Mouse (Mus musculus) CH12.LX (cell line): ENCODE measurements around the gene Ttf1. TPM values are rescaled to one million over a fixed set of nuclear protein-coding genes. Genes with fewer than 3 reads are reported as not detected.

Source experiments
- DNase-seq: peaks from one replicate; pipeline ENCODE4 v3.0.0-alpha.2; 2013; ENCODE audit errors: extremely low read depth
- H3K27ac ChIP-seq: 2 replicates; pipeline ENCODE4 v1.5.1; 2012; ENCODE audit warnings: low read depth, mild to moderate bottlenecking, control low read depth, moderate library complexity; ENCODE audit not compliant: insufficient read depth
- H3K27me3 ChIP-seq: replicated peaks from 2 replicates; pipeline ENCODE3; 2012; ENCODE audit warnings: inconsistent platforms
- H3K36me3 ChIP-seq, 2 experiments: replicated peaks in 1 of 2; 2 replicates each; pipeline versions ENCODE3 to v1.6.1; 2012; ENCODE audit warnings: inconsistent platforms in 1 of 2, low read length in 1 of 2, mild to moderate bottlenecking in 1 of 2, mixed read lengths in 1 of 2, moderate library complexity in 1 of 2; ENCODE audit not compliant: control insufficient read depth in 1 of 2, insufficient read depth in 1 of 2
- H3K4me1 ChIP-seq, 2 experiments: 2 replicates each; pipeline ENCODE4 v1.6.1; 2012; ENCODE audit warnings: inconsistent platforms in 1 of 2, moderate library complexity in 1 of 2; ENCODE audit not compliant: insufficient read depth in 2 of 2, control insufficient read depth in 1 of 2
- H3K4me2 ChIP-seq: 2 replicates; pipeline ENCODE4 v1.6.1; 2012; ENCODE audit warnings: low read depth, mild to moderate bottlenecking, control low read depth; ENCODE audit not compliant: poor library complexity, insufficient read depth, severe bottlenecking
- H3K4me3 ChIP-seq, 3 experiments: fragments of 150-350 bp in 1 of 3; sonication (generic) in 1 of 3; replicated peaks in 1 of 3; 2 replicates each; pipeline versions ENCODE3 to v1.5.1; 2011 to 2012; ENCODE audit warnings: low read depth in 2 of 3, low read length in 2 of 3, mild to moderate bottlenecking in 2 of 3, moderate library complexity in 2 of 3, control low read depth in 1 of 3, improper control_type of control experiment in 1 of 3, inconsistent platforms in 1 of 3, mixed read lengths in 1 of 3; ENCODE audit not compliant: poor library complexity in 1 of 3
- H3K79me2 ChIP-seq: replicated peaks from 2 replicates; pipeline ENCODE4 v1.6.1; 2012; ENCODE audit warnings: mild to moderate bottlenecking, moderate library complexity; ENCODE audit not compliant: control insufficient read depth, poor library complexity, insufficient read depth, severe bottlenecking; ENCODE audit errors: extremely low read depth
- H3K9ac ChIP-seq: 2 replicates; pipeline ENCODE4 v1.6.1; 2012; ENCODE audit warnings: low read depth, mild to moderate bottlenecking, control low read depth, moderate library complexity; ENCODE audit not compliant: insufficient read depth
- H3K9me3 ChIP-seq: replicated peaks from 2 replicates; pipeline ENCODE3; 2012; ENCODE audit warnings: low read length, inconsistent platforms, mixed read lengths
- BHLHE40 ChIP-seq: IDR thresholded peaks from 2 replicates; pipeline ENCODE4 v1.6.1; 2011; ENCODE audit warnings: mild to moderate bottlenecking, low read depth, low read length, improper control_type of control experiment
- CHD2 ChIP-seq: IDR thresholded peaks from 2 replicates; pipeline ENCODE4 v1.6.1; 2011; ENCODE audit warnings: low read length, improper control_type of control experiment
- E2F4 ChIP-seq: IDR thresholded peaks from 2 replicates; pipeline ENCODE4 v1.6.1; 2011; ENCODE audit warnings: low read depth, low read length, improper control_type of control experiment; ENCODE audit not compliant: insufficient replicate concordance
- ELF1 ChIP-seq: IDR thresholded peaks from 2 replicates; pipeline ENCODE4 v1.6.1; 2014; ENCODE audit warnings: low read depth, mild to moderate bottlenecking, inconsistent platforms, low read length, improper control_type of control experiment
- EP300 ChIP-seq: IDR thresholded peaks from 2 replicates; pipeline ENCODE4 v1.6.1; 2011; ENCODE audit warnings: low read length, improper control_type of control experiment
- ETS1 ChIP-seq: conservative IDR thresholded peaks from 2 replicates; pipeline ENCODE4 v1.6.1; 2012; ENCODE audit warnings: low read depth, mild to moderate bottlenecking, inconsistent platforms, low read length, improper control_type of control experiment, moderate library complexity
- HCFC1 ChIP-seq: IDR thresholded peaks from 2 replicates; pipeline ENCODE4 v1.6.1; 2012; ENCODE audit warnings: low read depth, mild to moderate bottlenecking, inconsistent platforms, low read length, improper control_type of control experiment
- IRF4 ChIP-seq: IDR thresholded peaks from 2 replicates; pipeline ENCODE4 v1.6.1; 2014; ENCODE audit warnings: low read depth, mild to moderate bottlenecking, inconsistent platforms, low read length, improper control_type of control experiment
- JUN ChIP-seq: IDR thresholded peaks from 2 replicates; pipeline ENCODE4 v1.6.1; 2011; ENCODE audit warnings: low read depth, mild to moderate bottlenecking, low read length, improper control_type of control experiment, moderate library complexity; ENCODE audit not compliant: insufficient read depth
- JUND ChIP-seq: conservative IDR thresholded peaks from 2 replicates; pipeline ENCODE4 v1.6.1; 2011; ENCODE audit warnings: low read depth, low read length, improper control_type of control experiment
- KAT2A ChIP-seq: IDR thresholded peaks from 2 replicates; pipeline ENCODE4 v1.6.1; 2012; ENCODE audit warnings: low read length, improper control_type of control experiment, inconsistent platforms; ENCODE audit not compliant: insufficient replicate concordance
- MAFK ChIP-seq: IDR thresholded peaks from 2 replicates; pipeline ENCODE4 v1.6.1; 2011; ENCODE audit warnings: low read length, improper control_type of control experiment; ENCODE audit not compliant: insufficient replicate concordance
- MAX ChIP-seq: IDR thresholded peaks from 2 replicates; pipeline ENCODE4 v1.6.1; 2011; ENCODE audit warnings: low read length, improper control_type of control experiment
- MEF2A ChIP-seq: IDR thresholded peaks from 2 replicates; pipeline ENCODE4 v1.6.1; 2014; ENCODE audit warnings: low read depth, mild to moderate bottlenecking, inconsistent platforms, low read length, improper control_type of control experiment, borderline replicate concordance
- MXI1 ChIP-seq: IDR thresholded peaks from 2 replicates; pipeline ENCODE4 v1.6.1; 2011; ENCODE audit warnings: mild to moderate bottlenecking, low read depth, low read length, improper control_type of control experiment
- MYC ChIP-seq: IDR thresholded peaks from 2 replicates; pipeline ENCODE4 v1.6.1; 2011; ENCODE audit warnings: low read depth, mild to moderate bottlenecking, improper control_type of control experiment, low read length
- NELFE ChIP-seq: IDR thresholded peaks from 2 replicates; pipeline ENCODE4 v1.6.1; 2011; ENCODE audit warnings: low read depth, low read length, improper control_type of control experiment
- RAD21 ChIP-seq: IDR thresholded peaks from 2 replicates; pipeline ENCODE4 v1.6.1; 2011; ENCODE audit warnings: low read depth, mild to moderate bottlenecking, low read length, improper control_type of control experiment, moderate library complexity
- RCOR1 ChIP-seq: conservative IDR thresholded peaks from 2 replicates; pipeline ENCODE4 v1.6.1; 2012; ENCODE audit warnings: low read depth, mild to moderate bottlenecking, inconsistent platforms, low read length, improper control_type of control experiment
- SIN3A ChIP-seq: IDR thresholded peaks from 2 replicates; pipeline ENCODE4 v1.6.1; 2012; ENCODE audit warnings: low read length, improper control_type of control experiment, inconsistent platforms
- UBTF ChIP-seq: IDR thresholded peaks from 2 replicates; pipeline ENCODE4 v1.6.1; 2012; ENCODE audit warnings: low read depth, mild to moderate bottlenecking, inconsistent platforms, low read length, improper control_type of control experiment, moderate library complexity
- ZKSCAN1 ChIP-seq: IDR thresholded peaks from 2 replicates; pipeline ENCODE4 v1.6.1; 2012; ENCODE audit warnings: low read depth, inconsistent platforms, low read length, improper control_type of control experiment, borderline replicate concordance
- ZMIZ1 ChIP-seq: IDR thresholded peaks from 2 replicates; pipeline ENCODE4 v1.6.1; 2012; ENCODE audit warnings: low read depth, mild to moderate bottlenecking, inconsistent platforms, low read length, improper control_type of control experiment
- dilution Hi-C: fragments of 300-500 bp; cut with MboI; formaldehyde crosslinking; loops from 2 replicates; pipeline ENCODE4 v1.14.3; 2020; ENCODE audit warnings: low sequenced_read_pairs; ENCODE audit not compliant: extremely low pct_unique_long_range_greater_than_20kb, extremely low pct_ligation_motif_present
- in situ Hi-C: fragments of 300-500 bp; cut with MboI; formaldehyde crosslinking; loops from 3 replicates; pipeline ENCODE4 v1.14.3; 2019; ENCODE audit warnings: low sequenced_read_pairs, low pct_ligation_motif_present, low pct_unique_long_range_greater_than_20kb, mixed read lengths
- polyA plus RNA-seq: library from polyadenylated mRNA; unstranded; fragments of >175 nt; gene quantifications from 2 replicates; pipeline ENCODE4 v1.2.1, GENCODE M21; 2012; ENCODE audit warnings: low read depth; ENCODE audit not compliant: insufficient read length
- total RNA-seq, 2 experiments: library from RNA; depleted of rRNA; stranded (reverse); fragments of 300-350 nt in 1 of 2; fragments of >200 nt in 1 of 2; gene quantifications; 2 replicates each; pipeline ENCODE4 v1.2.3; 2012 to 2014

Gene Ttf1
- total and polyA plus RNA-seq, 3 experiments = 9.5 to 11.7 (median 10.9) TPM

GRCm38 (mm10) chr2:29039741-29040140, 20.3 kb upstream of the Ttf1 start:
- in situ Hi-C loops = loop anchor here (5.0 kb wide), 1 partner anchor 32 kb away; no protein-coding TSS in a partner anchor
- Histone ChIP-seq H3K9ac (no peak overlapping the region), H3K4me2 (no peak overlapping the region), H3K27ac (no peak overlapping the region), H3K9me3 (no peaks in the 10 kb centered on the region), H3K36me3 (no peaks in the 10 kb centered on the region), H3K4me3 (no peak overlapping the region), H3K4me1 (peaks cover 0 to 3% of the 10 kb centered on the region in 2 experiments; a peak in 1 of 4 replicates), H3K79me2 (no peaks in the 10 kb centered on the region), H3K27me3 (peaks cover 33% of the 10 kb centered on the region)
- dilution Hi-C loops = no loop called here
- no peak for TF ChIP-seq RCOR1
- no peak for TF ChIP-seq ZKSCAN1
- no peak for TF ChIP-seq MEF2A
- TF ChIP-seq IRF4 = no peak
- TF ChIP-seq ZMIZ1 = no peak
- no peak for DNase-seq

GRCm38 (mm10) chr2:29040594-29041476, 19.2 kb upstream of the Ttf1 start:
- Histone ChIP-seq H3K36me3 (no peaks in the 10 kb centered on the region), H3K4me2 (no peak overlapping the region), H3K27me3 (peaks cover 31% of the 10 kb centered on the region), H3K27ac (no peak overlapping the region), H3K4me1 (peaks cover 0 to 3% of the 10 kb centered on the region in 2 experiments; a peak in 1 of 4 replicates), H3K9ac (no peak overlapping the region), H3K79me2 (no peaks in the 10 kb centered on the region), H3K4me3 (no peak overlapping the region), H3K9me3 (no peaks in the 10 kb centered on the region)
- DNase-seq = no peak
- TF ChIP-seq CHD2 = no peak
- no peak for TF ChIP-seq EP300
- no peak for TF ChIP-seq RCOR1
- no peak for TF ChIP-seq JUN
- no peak for TF ChIP-seq MXI1
- dilution Hi-C loops = no loop called here
- in situ Hi-C loops = loop anchor here (5.0 kb wide), 1 partner anchor 34 kb away; no protein-coding TSS in a partner anchor

- DNase-seq = no peak
- H3K4me3 ChIP-seq = no peak overlapping the region
- no peaks in the 10 kb centered on the region for H3K79me2 ChIP-seq
- no peaks in the 10 kb centered on the region for H3K36me3 ChIP-seq
- dilution Hi-C loops = no loop called here
- TF ChIP-seq JUND = no peak
- TF ChIP-seq ETS1 = no peak
- no peak for TF ChIP-seq HCFC1
- TF ChIP-seq RAD21 = no peak
- TF ChIP-seq RCOR1 = no peak
- TF ChIP-seq E2F4 = no peak
- no peak for TF ChIP-seq CHD2
- TF ChIP-seq IRF4 = no peak
- TF ChIP-seq ZMIZ1 = no peak
- no peak for TF ChIP-seq SIN3A
- no peak for TF ChIP-seq ELF1
- TF ChIP-seq MYC = no peak
- no peak for TF ChIP-seq BHLHE40
- no peak for TF ChIP-seq MAX
- no peak for TF ChIP-seq MAFK
- TF ChIP-seq ZKSCAN1 = no peak
- TF ChIP-seq MEF2A = no peak
- no peak for TF ChIP-seq NELFE
- TF ChIP-seq KAT2A = no peak
- TF ChIP-seq UBTF = no peak
- no peak overlapping the region for H3K4me2 ChIP-seq
- H3K4me1 ChIP-seq = peaks cover 0 to 3% of the 10 kb centered on the region in 2 experiments; a peak in 1 of 4 replicates
- H3K27ac ChIP-seq = no peak overlapping the region
- H3K9me3 ChIP-seq = no peaks in the 10 kb centered on the region
- peaks cover 29% of the 10 kb centered on the region for H3K27me3 ChIP-seq
- in situ Hi-C loops = loop anchor here (5.0 kb wide), 1 partner anchor 34 kb away; no protein-coding TSS in a partner anchor
- H3K9ac ChIP-seq = no peak overlapping the region
These were observed 18.6 kb upstream of the Ttf1 start for GRCm38 (mm10) chr2:29041477-29041768.
